Mouse (Mus musculus) liver, embryonic 14.5 days (tissue): Measurements from ENCODE around the gene Slc25a25. TPM values are rescaled to one million over a fixed set of nuclear protein-coding genes. Genes with fewer than 3 reads are reported as not detected.

Experiments
- ATAC-seq: fragments of 200-750 bp; cut with Nextera tagmentation; 2 replicates; pipeline ENCODE4 v1.8.0; 2017; ENCODE audit warnings: moderate number of reproducible peaks, mild to moderate bottlenecking, moderate library complexity; ENCODE audit not compliant: insufficient read depth
- DNase-seq, 3 experiments: peaks; one replicate each; pipeline ENCODE4 v3.0.0-alpha.2; 2012 to 2013; ENCODE audit warnings: low read depth in 3 of 3, low spot score in 3 of 3
- H3K27ac ChIP-seq: fragments of 300-500 bp; sonication (generic); 2 replicates; pipeline ENCODE4 v1.5.1; 2014; ENCODE audit warnings: moderate library complexity, mild to moderate bottlenecking, control low read depth, inconsistent platforms
- H3K27me3 ChIP-seq: fragments of 300-500 bp; sonication (generic); 2 replicates; pipeline ENCODE4 v1.6.1; 2014; ENCODE audit warnings: mild to moderate bottlenecking, low read length, moderate library complexity; ENCODE audit not compliant: control insufficient read depth, insufficient read depth
- H3K36me3 ChIP-seq: fragments of 300-500 bp; sonication (generic); replicated peaks from 2 replicates; pipeline ENCODE4 v1.6.1; 2014; ENCODE audit warnings: low read depth; ENCODE audit not compliant: control insufficient read depth, insufficient read depth
- H3K4me1 ChIP-seq, 2 experiments: fragments of 200-500 bp in 1 of 2; fragments of 300-500 bp in 1 of 2; sonication (generic) in 1 of 2; replicated peaks; 2 replicates each; pipeline ENCODE4 v1.6.1; 2012 to 2014; ENCODE audit warnings: antibody characterized with exemption in 1 of 2, inconsistent platforms in 1 of 2, low read length in 1 of 2; ENCODE audit not compliant: control insufficient read depth in 2 of 2, insufficient read depth in 2 of 2
- H3K4me2 ChIP-seq: fragments of 300-500 bp; sonication (generic); 2 replicates; pipeline ENCODE4 v1.6.1; 2014; ENCODE audit warnings: low read depth, mild to moderate bottlenecking, control low read depth, moderate library complexity
- H3K4me3 ChIP-seq, 2 experiments: fragments of 200-500 bp in 1 of 2; fragments of 300-500 bp in 1 of 2; sonication (generic) in 1 of 2; 2 replicates each; pipeline ENCODE4 v1.5.1; 2012 to 2014; ENCODE audit warnings: low read depth in 2 of 2, low read length in 2 of 2, mild to moderate bottlenecking in 2 of 2, control low read depth in 1 of 2, inconsistent platforms in 1 of 2, moderate library complexity in 1 of 2; ENCODE audit not compliant: insufficient read depth in 1 of 2
- H3K9ac ChIP-seq: fragments of 300-500 bp; sonication (generic); replicated peaks from 2 replicates; pipeline ENCODE4 v1.6.1; 2014; ENCODE audit warnings: mild to moderate bottlenecking, control low read depth, moderate library complexity
- H3K9me3 ChIP-seq: fragments of 300-500 bp; sonication (generic); 2 replicates; pipeline ENCODE4 v1.6.1; 2016; ENCODE audit warnings: low read length, mixed read lengths; ENCODE audit not compliant: control insufficient read depth
- CTCF ChIP-seq: IDR thresholded peaks from 2 replicates; pipeline ENCODE4 v1.5.1; 2016; ENCODE audit warnings: antibody characterized with exemption, low read depth, control low read depth
- EP300 ChIP-seq: IDR thresholded peaks from 2 replicates; pipeline ENCODE4 v1.6.1; 2016; ENCODE audit warnings: antibody characterized with exemption, low read depth
- WGBS: fragments of 180-500 bp; shearing (Covaris S2); extraction: QIAGEN DNeasy Blood & Tissue Kit; methylation state at CpG from one replicate; pipeline ENCODE4 v1.1.7; 2014; ENCODE audit not compliant: insufficient replicate concordance; 5-methylcytosine and 5-hydroxymethylcytosine counted together
- polyA plus RNA-seq, 2 experiments: library from polyadenylated mRNA; depleted of rRNA in 1 of 2; stranded (reverse) in 1 of 2; unstranded in 1 of 2; fragments of >200 nt; fragmentation: Nextera tagmentation in 1 of 2; extraction: Ambion mirVana in 1 of 2; gene quantifications; 2 replicates each; pipeline versions ENCODE4 v1.2.1 to v1.2.3; 2012 to 2014

The Slc25a25 gene
- polyA plus RNA-seq, 2 experiments = 5.5 to 6.0 TPM

- H3K4me1 ChIP-seq = peaks cover 0 to 16% of the 10 kb centered on the region in 2 experiments; a peak in 2 of 4 replicates
- ATAC-seq = no peak
- WGBS = 72% methylated on average over 2 of the region's 2 CpGs
- H3K9me3 ChIP-seq = no peaks in the 10 kb centered on the region
- H3K4me2 ChIP-seq = no peak overlapping the region
- no peak overlapping the region for H3K4me3 ChIP-seq
- no peak overlapping the region for H3K27ac ChIP-seq
- no peaks in the 10 kb centered on the region for H3K36me3 ChIP-seq
- DNase-seq = no peak
- no peaks in the 10 kb centered on the region for H3K27me3 ChIP-seq
- no peak for TF ChIP-seq EP300
- no peak for TF ChIP-seq CTCF
- no peak overlapping the region for H3K9ac ChIP-seq
These were observed 12.5 kb upstream of the Slc25a25 start for GRCm38 (mm10) chr2:32463773-32464172.

- H3K4me2 ChIP-seq = no peak overlapping the region
- H3K4me1 ChIP-seq = peaks cover 0 to 10% of the 10 kb centered on the region in 2 experiments; a peak in 2 of 4 replicates
- H3K9me3 ChIP-seq = no peaks in the 10 kb centered on the region
- H3K27me3 ChIP-seq = no peaks in the 10 kb centered on the region
- H3K27ac ChIP-seq = no peak overlapping the region
- H3K9ac ChIP-seq = no peak overlapping the region
- TF ChIP-seq CTCF (no peak), EP300 (no peak)
- H3K36me3 ChIP-seq = no peaks in the 10 kb centered on the region
- no peak for ATAC-seq
- no peak for DNase-seq
- no peak overlapping the region for H3K4me3 ChIP-seq
- 85% methylated on average over 2 of the region's 2 CpGs for WGBS
These were observed 8.4 kb upstream of the Slc25a25 start for GRCm38 (mm10) chr2:32459657-32460056.

- DNase-seq (no peak), ATAC-seq (no peak)
- H3K4me1 ChIP-seq = peaks cover 0 to 6% of the 10 kb centered on the region in 2 experiments; a peak in 2 of 4 replicates
- H3K36me3 ChIP-seq = no peaks in the 10 kb centered on the region
- H3K27ac ChIP-seq = no peak overlapping the region
- H3K4me3 ChIP-seq = no peak overlapping the region
- TF ChIP-seq CTCF (no peak), EP300 (no peak)
- H3K9ac ChIP-seq = no peak overlapping the region
- H3K4me2 ChIP-seq = no peak overlapping the region
- H3K27me3 ChIP-seq = no peaks in the 10 kb centered on the region
- WGBS = 54% methylated on average over 2 of the region's 2 CpGs
- no peaks in the 10 kb centered on the region for H3K9me3 ChIP-seq
These were observed 7.1 kb upstream of the Slc25a25 start for GRCm38 (mm10) chr2:32458300-32458699.

GRCm38 (mm10) chr2:32455101-32455500 is 3.9 kb upstream of the Slc25a25 start:
- DNase-seq (no peak), ATAC-seq (no peak)
- no peak overlapping the region for H3K27ac ChIP-seq
- WGBS = 83% methylated on average over 8 of the region's 8 CpGs
- H3K9ac ChIP-seq = no peak overlapping the region
- no peaks in the 10 kb centered on the region for H3K27me3 ChIP-seq
- no peaks in the 10 kb centered on the region for H3K36me3 ChIP-seq
- no peaks in the 10 kb centered on the region for H3K9me3 ChIP-seq
- no peak overlapping the region for H3K4me2 ChIP-seq
- no peak overlapping the region for H3K4me3 ChIP-seq
- H3K4me1 ChIP-seq = peaks cover 14 to 21% of the 10 kb centered on the region in 2 experiments
- TF ChIP-seq EP300 (no peak), CTCF (no peak)

- DNase-seq = no peak
- 76% methylated on average over 10 of the region's 10 CpGs for WGBS
These were observed 3.4 kb upstream of the Slc25a25 start for GRCm38 (mm10) chr2:32454633-32455032.

More at GRCm38 (mm10) chr2:32454633-32455032, 3.4 kb upstream of the Slc25a25 start:
- Histone ChIP-seq H3K9ac (no peak overlapping the region), H3K9me3 (no peaks in the 10 kb centered on the region), H3K36me3 (no peaks in the 10 kb centered on the region), H3K4me1 (peaks cover 18 to 26% of the 10 kb centered on the region in 2 experiments), H3K27ac (no peak overlapping the region), H3K4me3 (no peak overlapping the region), H3K4me2 (no peak overlapping the region), H3K27me3 (no peaks in the 10 kb centered on the region)
- TF ChIP-seq CTCF (no peak), EP300 (no peak)
- no peak for ATAC-seq
